Mouse (Mus musculus): Measurements from ENCODE around the gene Bst2. TPM values are rescaled to one million over a fixed set of nuclear protein-coding genes. Genes with fewer than 3 reads are reported as not detected.

The Bst2 gene
- polyA plus RNA-seq, 1 experiment from 2014 or later = 46.5 TPM

DNA sequence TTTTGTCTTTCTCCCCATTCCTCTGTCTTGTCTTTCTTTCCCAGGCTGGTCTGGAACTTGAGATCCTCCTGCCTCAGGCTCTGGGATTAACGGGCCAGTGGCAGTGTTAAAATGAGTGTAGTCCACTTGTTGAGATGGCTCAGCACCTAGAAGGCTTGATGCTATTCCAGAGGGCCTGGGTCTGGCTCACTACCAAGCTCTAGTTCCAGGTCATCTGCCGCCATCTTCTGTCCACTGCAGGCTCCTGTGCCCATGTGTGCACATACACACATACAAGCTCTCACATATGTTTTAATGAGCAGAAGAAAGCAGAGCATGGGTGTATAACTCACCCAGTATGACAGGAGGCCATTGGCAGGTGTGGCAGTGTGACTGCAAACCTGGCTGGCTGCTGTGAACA is 34.8 kb upstream of the Bst2 start:
- ATAC-seq (ENCODE audit: insufficient read depth, low FRiP score) = no peak
- no peaks in the 10 kb centered on the region for H3K9me3 ChIP-seq (replicated peaks; ENCODE audit: control insufficient read depth, low read length)
- no peaks in the 10 kb centered on the region for H3K27me3 ChIP-seq (ENCODE audit: control insufficient read depth, insufficient read depth, low read length)
- no peak overlapping the region; the same call in 1 of the 2 replicates for H3K27ac ChIP-seq (ENCODE audit: low read length)
- H3K9ac ChIP-seq (ENCODE audit: low read length) = no peak overlapping the region
- no peak overlapping the region for H3K4me3 ChIP-seq (replicated peaks; ENCODE audit: low read length)
- WGBS = 89% methylated on average over 2 of the region's 2 CpGs
- H3K4me1 ChIP-seq (ENCODE audit: control insufficient read depth, insufficient read depth, low read length) = peaks cover 17% of the 10 kb centered on the region
- no peaks in the 10 kb centered on the region for H3K36me3 ChIP-seq (ENCODE audit: control insufficient read depth, insufficient read depth, low read length)
- H3K4me2 ChIP-seq (ENCODE audit: low read depth, low read length) = no peak overlapping the region

DNA sequence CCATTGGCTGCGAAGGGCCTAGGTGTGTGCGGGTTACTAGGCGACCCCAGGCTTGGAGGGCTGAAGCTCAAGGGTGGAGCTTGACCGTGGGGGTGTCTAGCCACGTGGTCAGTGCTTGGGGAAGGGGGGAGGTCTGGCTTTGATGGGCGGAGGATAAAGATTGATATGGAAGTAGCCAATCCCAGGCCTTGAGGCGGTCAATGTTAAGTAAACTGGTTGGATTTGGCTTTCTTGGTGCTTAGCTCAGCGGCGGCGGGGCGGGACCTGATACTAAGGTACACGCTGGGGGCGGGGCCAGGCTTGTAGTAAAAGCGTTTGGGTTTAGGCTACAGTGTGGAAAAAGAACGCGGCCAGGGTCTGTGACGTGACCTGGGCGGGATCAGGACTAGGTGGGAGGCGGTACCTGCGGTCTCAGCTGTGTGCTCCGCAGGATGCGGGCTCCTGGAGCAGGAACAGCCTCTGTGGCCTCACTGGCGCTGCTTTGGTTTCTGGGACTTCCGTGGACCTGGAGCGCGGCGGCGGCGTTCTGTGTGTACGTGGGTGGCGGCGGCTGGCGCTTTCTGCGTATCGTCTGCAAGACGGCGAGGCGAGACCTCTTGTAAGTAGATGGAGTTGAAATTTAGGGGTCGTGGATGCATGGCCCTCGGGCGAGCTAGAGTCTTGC is 33.2 kb upstream of the Bst2 start:
- H3K4me1 ChIP-seq (ENCODE audit: control insufficient read depth, insufficient read depth, low read length) = peaks cover 17% of the 10 kb centered on the region
- peaks cover 3% of the 10 kb centered on the region; the same call in 1 of the 2 replicates for H3K27me3 ChIP-seq (ENCODE audit: control insufficient read depth, insufficient read depth, low read length)
- peak overlapping the region; percentile 85 for H3K4me2 ChIP-seq (ENCODE audit: low read depth, low read length)
- no peaks in the 10 kb centered on the region for H3K36me3 ChIP-seq (ENCODE audit: control insufficient read depth, insufficient read depth, low read length)
- peak overlapping the region; percentile 79 for H3K9ac ChIP-seq (ENCODE audit: low read length)
- peak overlapping the region; percentile 66 for H3K4me3 ChIP-seq (replicated peaks; ENCODE audit: low read length)
- WGBS = under 1% methylated on average over 41 of the region's 41 CpGs
- peak; percentile 89 for ATAC-seq (ENCODE audit: insufficient read depth, low FRiP score)
- peak overlapping the region; percentile 93 for H3K27ac ChIP-seq (ENCODE audit: low read length)
- no peaks in the 10 kb centered on the region for H3K9me3 ChIP-seq (replicated peaks; ENCODE audit: control insufficient read depth, low read length)

DNA sequence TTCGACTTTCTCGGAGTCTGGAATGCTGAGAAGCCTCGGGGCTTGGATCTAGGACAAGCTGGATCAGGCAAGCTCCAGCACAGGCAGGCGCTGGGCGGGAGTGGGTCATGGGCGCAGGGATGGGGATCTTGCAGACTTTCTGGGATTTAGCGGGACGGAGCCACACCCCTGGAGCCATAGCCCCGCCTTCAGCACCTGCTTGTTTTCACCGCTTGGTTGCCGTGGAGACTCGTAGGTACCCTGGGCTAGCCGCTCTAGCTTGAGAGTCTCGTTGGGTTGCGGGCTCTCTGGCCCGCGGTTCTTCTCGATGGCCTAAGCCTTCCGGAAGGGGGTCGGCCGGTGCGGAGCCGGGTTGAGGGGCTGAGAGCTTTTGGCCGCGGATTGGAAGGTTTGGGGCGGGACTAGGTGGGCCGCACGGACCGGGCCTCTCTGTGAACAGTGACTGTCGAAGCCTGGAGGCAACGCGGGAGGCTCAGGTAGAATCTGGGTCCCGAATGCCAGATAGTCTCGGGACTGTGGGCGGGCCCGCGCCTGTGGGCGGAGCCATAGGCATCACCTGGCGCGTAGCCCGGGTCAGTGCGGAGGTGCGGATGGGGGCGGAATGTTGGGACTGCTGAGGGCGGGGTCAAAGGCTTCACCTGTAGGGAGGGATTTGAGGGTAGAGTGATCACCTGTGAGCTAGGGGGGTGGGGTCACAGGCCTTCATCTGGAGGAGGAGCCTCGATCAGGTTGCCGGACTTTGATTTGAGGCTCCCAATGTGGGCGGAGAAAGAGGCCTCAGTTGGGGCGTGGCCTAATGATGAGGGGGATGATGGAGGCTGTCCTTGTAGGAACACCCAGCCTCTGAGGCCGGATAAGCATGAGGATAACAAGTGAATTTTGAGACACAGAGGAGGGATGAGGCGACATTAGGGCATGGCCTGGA is 32.4 kb upstream of the Bst2 start:
- Histone ChIP-seq H3K27me3 (ENCODE audit: control insufficient read depth, insufficient read depth, low read length) (peaks cover 3% of the 10 kb centered on the region; the same call in 1 of the 2 replicates), H3K36me3 (ENCODE audit: control insufficient read depth, insufficient read depth, low read length) (no peaks in the 10 kb centered on the region), H3K4me3 (replicated peaks; ENCODE audit: low read length) (peak overlapping the region; percentile 66), H3K4me1 (ENCODE audit: control insufficient read depth, insufficient read depth, low read length) (peaks cover 17% of the 10 kb centered on the region), H3K9me3 (replicated peaks; ENCODE audit: control insufficient read depth, low read length) (no peaks in the 10 kb centered on the region), H3K4me2 (ENCODE audit: low read depth, low read length) (peak overlapping the region; percentile 85), H3K9ac (ENCODE audit: low read length) (peak overlapping the region; percentile 75), H3K27ac (ENCODE audit: low read length) (peak overlapping the region; percentile 93)
- peak; percentile 84 for ATAC-seq (ENCODE audit: insufficient read depth, low FRiP score)
- WGBS = under 1% methylated on average over 51 of the region's 51 CpGs

DNA sequence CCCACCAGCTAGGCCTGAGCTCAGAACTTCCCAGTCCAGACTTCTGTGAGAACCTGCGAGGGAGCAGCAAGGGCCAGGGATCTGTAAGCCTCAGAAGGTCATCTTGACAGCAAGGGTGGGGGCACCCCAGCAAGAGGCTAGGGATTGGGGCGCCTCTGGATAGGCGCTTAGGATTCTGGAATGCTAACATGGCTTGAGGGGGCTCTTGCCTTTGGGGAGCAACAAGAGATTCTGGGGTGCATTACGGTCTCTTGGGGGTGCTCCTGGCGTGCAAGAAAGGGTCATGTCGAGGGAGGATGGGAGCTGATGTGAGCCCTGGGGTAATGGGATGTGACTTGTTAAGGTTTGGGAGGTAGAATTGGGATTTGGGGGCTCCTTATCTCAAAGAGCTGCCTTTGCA is 31.7 kb upstream of the Bst2 start:
- ATAC-seq (ENCODE audit: insufficient read depth, low FRiP score) = no peak
- WGBS = 21% methylated on average over 6 of the region's 6 CpGs
- Histone ChIP-seq H3K4me2 (ENCODE audit: low read depth, low read length) (peak overlapping the region; percentile 85), H3K27ac (ENCODE audit: low read length) (peak overlapping the region; percentile 92), H3K36me3 (ENCODE audit: control insufficient read depth, insufficient read depth, low read length) (no peaks in the 10 kb centered on the region), H3K9ac (ENCODE audit: low read length) (peak overlapping the region; percentile 75), H3K9me3 (replicated peaks; ENCODE audit: control insufficient read depth, low read length) (no peaks in the 10 kb centered on the region), H3K4me1 (ENCODE audit: control insufficient read depth, insufficient read depth, low read length) (peaks cover 17% of the 10 kb centered on the region), H3K4me3 (replicated peaks; ENCODE audit: low read length) (peak overlapping the region; percentile 66), H3K27me3 (ENCODE audit: control insufficient read depth, insufficient read depth, low read length) (peaks cover 3% of the 10 kb centered on the region; the same call in 1 of the 2 replicates)

DNA sequence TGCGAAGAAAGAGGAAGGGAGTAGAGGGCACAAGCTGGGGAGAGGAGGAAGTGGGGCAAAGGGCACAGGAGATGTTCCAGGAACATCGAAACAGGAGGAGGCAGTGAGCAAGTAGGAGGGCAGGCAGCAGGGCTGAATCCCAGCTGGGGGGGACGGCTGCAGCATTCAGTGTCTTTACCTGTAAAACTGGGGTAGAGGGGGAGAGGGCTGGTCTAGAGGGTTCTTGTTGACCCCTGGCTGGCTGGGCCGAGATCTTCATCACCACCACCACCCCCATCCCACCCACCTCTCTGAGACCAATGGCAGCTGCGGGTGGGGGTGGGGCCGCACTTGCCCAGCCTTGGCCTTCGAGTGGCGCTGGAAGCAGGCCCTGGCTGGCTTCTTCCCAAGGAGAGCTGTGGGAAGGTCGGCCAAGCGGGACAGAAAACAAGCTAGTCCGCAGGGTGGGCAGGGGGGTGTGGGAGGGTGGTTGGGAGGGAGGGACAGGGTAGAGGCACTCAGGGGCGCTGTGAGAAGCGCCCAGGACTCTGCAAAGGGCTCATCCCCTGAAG is 31.2 kb upstream of the Bst2 start, which contains the start of gene Slc27a1:
Slc27a1 (plus strand) TSS at position 496 of the 551 bp plus-strand sequence.
- peak within 1 kb of the TSS; percentile 85 for H3K4me2 ChIP-seq (ENCODE audit: low read depth, low read length)
- no peak for ATAC-seq (ENCODE audit: insufficient read depth, low FRiP score)
- WGBS = 16% methylated on average over 13 of the region's 13 CpGs

DNA sequence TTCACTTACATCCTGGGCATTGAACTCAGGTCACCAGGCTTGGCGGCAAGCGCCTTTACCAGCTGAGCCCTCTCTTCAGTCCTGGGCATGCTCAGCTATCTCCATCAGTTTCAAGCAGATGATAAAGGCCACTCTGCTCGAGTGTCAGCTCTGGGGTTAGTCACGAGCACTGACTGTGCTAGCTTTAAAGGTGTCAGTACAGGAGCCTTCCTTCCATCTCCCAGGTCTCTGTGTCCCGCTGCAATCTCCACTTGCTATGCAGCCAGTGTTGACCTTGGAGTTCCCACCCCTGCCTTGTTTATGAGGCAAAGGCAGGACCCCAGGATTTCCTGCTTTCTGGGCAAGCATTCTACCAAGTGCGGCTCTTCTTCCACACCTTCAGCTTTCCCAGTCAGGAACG is 30.3 kb upstream of the Bst2 start:
- Histone ChIP-seq H3K27me3 (ENCODE audit: control insufficient read depth, insufficient read depth, low read length) (peaks cover 5% of the 10 kb centered on the region; the same call in 1 of the 2 replicates), H3K9ac (ENCODE audit: low read length) (no peak overlapping the region), H3K4me2 (ENCODE audit: low read depth, low read length) (no peak overlapping the region), H3K27ac (ENCODE audit: low read length) (no peak overlapping the region), H3K9me3 (replicated peaks; ENCODE audit: control insufficient read depth, low read length) (no peaks in the 10 kb centered on the region), H3K4me3 (replicated peaks; ENCODE audit: low read length) (no peak overlapping the region), H3K4me1 (ENCODE audit: control insufficient read depth, insufficient read depth, low read length) (peaks cover 24% of the 10 kb centered on the region), H3K36me3 (ENCODE audit: control insufficient read depth, insufficient read depth, low read length) (no peaks in the 10 kb centered on the region)
- ATAC-seq (ENCODE audit: insufficient read depth, low FRiP score) = no peak
- 71% methylated on average over 7 of the region's 7 CpGs for WGBS

More for the DNA sequence above, 31.2 kb upstream of the Bst2 start, which contains the start of gene Slc27a1:
- Histone ChIP-seq H3K4me3 (replicated peaks; ENCODE audit: low read length) (peak within 1 kb of the TSS; percentile 66), H3K9me3 (replicated peaks; ENCODE audit: control insufficient read depth, low read length) (no peaks in the 10 kb centered on the region), H3K27me3 (ENCODE audit: control insufficient read depth, insufficient read depth, low read length) (peaks cover 3% of the 10 kb centered on the region; the same call in 1 of the 2 replicates), H3K9ac (ENCODE audit: low read length) (peak within 1 kb of the TSS; percentile 75), H3K36me3 (ENCODE audit: control insufficient read depth, insufficient read depth, low read length) (no peaks in the 10 kb centered on the region), H3K27ac (ENCODE audit: low read length) (peak within 1 kb of the TSS; percentile 92), H3K4me1 (ENCODE audit: control insufficient read depth, insufficient read depth, low read length) (peaks cover 17% of the 10 kb centered on the region)

DNA sequence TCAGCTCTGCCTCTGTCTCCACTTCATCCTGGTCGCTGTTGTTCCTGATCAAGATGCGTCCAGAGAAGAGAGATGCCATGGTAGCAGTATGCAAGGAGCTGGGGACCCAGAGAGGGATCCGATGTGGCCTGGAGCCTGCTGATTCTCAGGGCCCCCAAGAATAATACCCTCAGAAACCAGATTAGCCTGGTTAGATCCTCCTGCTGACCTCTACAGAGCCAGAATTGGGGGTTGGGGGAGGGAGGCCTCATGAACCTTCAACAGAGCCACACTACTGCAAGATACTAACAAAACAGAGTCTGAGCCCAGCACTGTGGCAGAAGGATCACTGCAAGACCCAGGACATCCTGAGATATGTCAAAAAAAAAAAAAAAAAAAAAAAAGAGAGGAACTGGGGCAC is 29.2 kb upstream of the Bst2 start, which contains the start of gene Nxnl1:
Nxnl1 (minus strand) TSS at position 101 of the 400 bp plus-strand sequence.
- H3K9me3 ChIP-seq (replicated peaks; ENCODE audit: control insufficient read depth, low read length) = no peaks in the 10 kb centered on the region
- H3K4me2 ChIP-seq (ENCODE audit: low read depth, low read length) = no peak within 1 kb of the TSS
- H3K9ac ChIP-seq (ENCODE audit: low read length) = no peak within 1 kb of the TSS
- H3K36me3 ChIP-seq (ENCODE audit: control insufficient read depth, insufficient read depth, low read length) = no peaks in the 10 kb centered on the region
- peaks cover 26% of the 10 kb centered on the region for H3K4me1 ChIP-seq (ENCODE audit: control insufficient read depth, insufficient read depth, low read length)
- ATAC-seq (ENCODE audit: insufficient read depth, low FRiP score) = no peak
- no peak within 1 kb of the TSS for H3K4me3 ChIP-seq (replicated peaks; ENCODE audit: low read length)
- H3K27ac ChIP-seq (ENCODE audit: low read length) = no peak within 1 kb of the TSS
- peaks cover 15% of the 10 kb centered on the region for H3K27me3 ChIP-seq (ENCODE audit: control insufficient read depth, insufficient read depth, low read length)
- WGBS = 69% methylated on average over 3 of the region's 3 CpGs

DNA sequence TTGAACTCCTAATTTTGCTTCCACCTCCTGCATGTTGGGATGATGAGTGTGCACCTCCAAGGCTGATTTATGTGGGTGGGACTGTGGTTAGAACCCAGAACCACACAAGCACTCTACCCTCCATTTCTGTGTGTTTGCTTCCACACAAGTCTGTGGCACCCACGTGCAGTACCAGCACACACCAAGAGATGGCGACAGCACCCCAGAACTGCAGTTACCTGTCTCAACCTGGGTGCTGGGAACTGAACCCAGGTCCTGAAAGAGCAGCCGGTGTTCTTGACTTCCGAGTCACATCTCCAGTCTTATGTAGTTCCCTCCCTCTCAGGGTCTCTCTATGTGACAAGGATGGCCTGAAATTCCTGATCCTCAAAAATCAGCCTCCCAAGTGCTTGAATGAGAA is 26.7 kb upstream of the Bst2 start:
- Histone ChIP-seq H3K27me3 (ENCODE audit: control insufficient read depth, insufficient read depth, low read length) (peaks cover 25% of the 10 kb centered on the region), H3K9ac (ENCODE audit: low read length) (no peak overlapping the region), H3K36me3 (ENCODE audit: control insufficient read depth, insufficient read depth, low read length) (no peaks in the 10 kb centered on the region), H3K4me3 (replicated peaks; ENCODE audit: low read length) (no peak overlapping the region), H3K27ac (ENCODE audit: low read length) (no peak overlapping the region), H3K4me1 (ENCODE audit: control insufficient read depth, insufficient read depth, low read length) (peaks cover 20% of the 10 kb centered on the region), H3K9me3 (replicated peaks; ENCODE audit: control insufficient read depth, low read length) (no peaks in the 10 kb centered on the region), H3K4me2 (ENCODE audit: low read depth, low read length) (no peak overlapping the region)
- no peak for ATAC-seq (ENCODE audit: insufficient read depth, low FRiP score)
- 89% methylated on average over 4 of the region's 4 CpGs for WGBS
